In the genomic region with DNA sequence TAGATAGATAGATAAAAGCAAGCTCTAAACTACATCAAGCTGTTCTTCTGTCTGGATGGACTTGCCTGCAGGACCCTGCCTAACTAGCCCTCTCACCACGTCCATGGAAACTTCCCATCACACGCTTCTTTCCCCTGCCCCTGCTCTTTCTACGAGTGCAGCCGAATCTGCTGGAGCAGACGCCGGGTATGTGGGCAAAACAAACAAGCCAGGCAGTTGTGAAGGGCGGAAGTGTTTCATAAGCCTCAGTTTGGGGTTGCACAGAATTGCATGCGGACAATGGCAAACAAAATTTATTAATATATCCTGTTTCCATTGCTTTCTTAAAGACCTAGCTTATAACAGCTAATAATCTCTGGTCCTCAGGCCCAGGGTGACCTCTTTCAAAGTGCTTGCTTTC, we compare ENCODE assay signal across 13 mouse cellular contexts.
"Had no signal": no experiment of that assay in that cellular context is flagged by ENCODE, and none has a peak within 500 bp of the region (broad histone marks: within the 10 kb centered on the region; RNA-seq: fewer than 3 reads in every experiment).

No protein-coding gene starts in this region.

- H3K27ac ChIP-seq: kidney, postnatal 0 days; layer of hippocampus, adult 2 months; limb, embryonic 10.5 days; limb, embryonic 13.5 days; liver, embryonic 12.5 days; liver, embryonic 15.5 days had no signal

- H3K4me3 ChIP-seq: layer of hippocampus, adult 2 months; limb, embryonic 10.5 days; limb, embryonic 13.5 days; liver, embryonic 12.5 days; liver, embryonic 15.5 days had no signal

- ATAC-seq: liver, embryonic 12.5 days had no signal

- H3K4me1 ChIP-seq: liver, embryonic 12.5 days; liver, embryonic 15.5 days had no signal

- H3K36me3 ChIP-seq: limb, embryonic 13.5 days; liver, embryonic 12.5 days; liver, embryonic 15.5 days had no signal

- DNase-seq: kidney, adult 18-20 months; kidney, postnatal 25 days; layer of hippocampus, adult 9-11 months; liver; midbrain, embryonic 14.5 days; thymus, adult 18-20 months; thymus, postnatal 36 days had no signal

- H3K27me3 ChIP-seq: limb, embryonic 13.5 days; liver, embryonic 12.5 days; liver, embryonic 15.5 days had no signal

- H3K9ac ChIP-seq: limb, embryonic 13.5 days; liver, embryonic 12.5 days; liver, embryonic 15.5 days had no signal
